Mouse (Mus musculus): ENCODE data around the gene Clip2. TPM values are rescaled to one million over a fixed set of nuclear protein-coding genes. Genes with fewer than 3 reads are reported as not detected.

Clip2 gene
- total RNA-seq (2014; rRNA removed): 148 and 153 TPM in 2 replicates
- polyA plus RNA-seq (2015; fragmentation: Nextera tagmentation; extraction: Ambion mirVana): 13.1 TPM in 2 replicates

DNA sequence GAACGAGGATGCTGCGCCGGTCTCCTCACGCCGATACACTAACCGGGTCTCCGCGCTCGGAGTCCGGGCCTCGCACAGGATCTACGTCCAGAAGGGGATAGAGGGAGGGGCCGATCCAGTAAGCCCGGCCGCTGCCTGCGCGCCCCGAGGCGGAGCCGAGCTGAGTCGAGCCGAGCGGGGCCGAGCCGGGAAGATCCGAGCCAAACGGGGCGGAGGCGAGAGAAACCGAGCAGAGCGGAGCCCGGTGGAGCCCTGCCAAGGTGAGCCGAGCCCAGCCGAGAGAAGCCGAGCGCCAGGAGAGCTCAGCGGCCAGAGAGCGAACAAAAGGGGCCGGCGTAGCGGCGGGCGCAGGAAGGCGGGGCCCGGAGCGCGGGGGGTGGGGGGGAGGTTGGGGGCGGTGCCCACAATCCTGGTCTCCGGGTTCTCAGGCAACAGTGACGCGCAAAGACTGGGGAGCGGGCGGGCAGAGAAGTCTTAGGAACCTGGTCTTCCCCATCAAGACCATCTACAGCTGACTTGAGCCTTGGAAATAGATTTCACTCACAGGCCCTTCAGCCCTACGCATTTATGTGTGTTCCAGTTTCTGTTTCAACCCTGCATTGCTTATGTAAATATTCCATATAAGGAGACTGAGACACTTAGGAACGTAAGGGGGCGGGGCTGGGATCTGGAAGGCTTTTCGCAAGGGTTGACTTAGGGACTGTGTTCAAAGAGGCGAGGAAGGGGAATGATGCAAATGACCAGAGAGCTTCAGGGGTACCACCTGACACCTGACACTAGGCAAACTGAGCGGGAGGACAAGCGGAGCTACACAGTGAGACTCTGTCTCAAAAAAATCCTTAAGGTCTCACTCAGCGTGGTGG is at the start of gene Clip2:
Gene Clip2, minus strand, starts transcription at position 325 of the 863 bp plus-strand sequence.
- DNase-seq (ENCODE audit: low spot score) (peak; percentile 99), ATAC-seq (ENCODE audit: low FRiP score) (peak; percentile 93)
- Histone ChIP-seq H3K9ac (replicated peaks; ENCODE audit: low read length, poor library complexity, severe bottlenecking) (peak within 1 kb of the TSS; percentile 81), H3K36me3 (ENCODE audit: insufficient read depth, low read length) (no peaks in the 10 kb centered on the region), H3K4me1 (ENCODE audit: insufficient read depth, low read length) (peaks cover 21% of the 10 kb centered on the region; the same call in 1 of the 2 replicates), H3K4me3 (ENCODE audit: low read depth, low read length) (peak within 1 kb of the TSS; percentile 94), H3K4me2 (ENCODE audit: low read depth, low read length, poor library complexity, severe bottlenecking) (peak within 1 kb of the TSS; percentile 89), H3K27me3 (ENCODE audit: insufficient read depth, low read length) (no peaks in the 10 kb centered on the region), H3K27ac (ENCODE audit: low read depth, low read length) (peak within 1 kb of the TSS; percentile 89), H3K9me3 (ENCODE audit: low read length) (no peaks in the 10 kb centered on the region)
- under 1% methylated on average over 52 of the region's 61 CpGs for WGBS
- TF ChIP-seq CTCF (IDR thresholded peaks at IDR 0.05): peak; percentile 39

DNA sequence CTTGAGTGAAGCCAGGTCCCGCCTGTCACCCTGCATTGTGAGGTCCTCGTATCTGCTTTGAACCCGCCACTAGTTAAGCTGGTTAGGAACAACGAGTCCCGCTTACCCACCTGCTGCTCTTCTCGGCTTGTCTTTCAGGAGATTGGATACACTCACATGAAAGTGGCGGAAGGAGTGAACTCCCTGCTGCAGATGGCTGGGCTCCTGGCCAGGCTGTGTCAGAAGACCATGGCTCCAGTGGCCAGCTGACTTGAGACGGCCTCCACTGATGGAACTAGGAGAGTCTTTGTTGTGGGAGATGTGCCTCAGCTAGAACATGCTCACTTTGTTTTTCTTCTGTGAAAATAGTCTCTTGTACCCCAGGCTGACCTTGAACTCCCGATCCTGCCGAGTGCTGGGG is 45.5 kb upstream of the Clip2 start:
- Histone ChIP-seq H3K4me2 (ENCODE audit: low read depth, low read length, poor library complexity, severe bottlenecking) (no peak overlapping the region), H3K27ac (ENCODE audit: low read depth, low read length) (no peak overlapping the region), H3K9me3 (ENCODE audit: low read length) (no peaks in the 10 kb centered on the region), H3K4me3 (ENCODE audit: low read depth, low read length) (no peak overlapping the region), H3K4me1 (ENCODE audit: insufficient read depth, low read length) (no peaks in the 10 kb centered on the region), H3K36me3 (ENCODE audit: insufficient read depth, low read length) (peaks cover 54% of the 10 kb centered on the region), H3K27me3 (ENCODE audit: insufficient read depth, low read length) (no peaks in the 10 kb centered on the region), H3K9ac (replicated peaks; ENCODE audit: low read length, poor library complexity, severe bottlenecking) (no peak overlapping the region)
- TF ChIP-seq CTCF (IDR thresholded peaks at IDR 0.05): no peak
- 72% methylated on average over 10 of the region's 10 CpGs for WGBS
- DNase-seq (ENCODE audit: low spot score) (peak; percentile 68), ATAC-seq (ENCODE audit: low FRiP score) (no peak)

DNA sequence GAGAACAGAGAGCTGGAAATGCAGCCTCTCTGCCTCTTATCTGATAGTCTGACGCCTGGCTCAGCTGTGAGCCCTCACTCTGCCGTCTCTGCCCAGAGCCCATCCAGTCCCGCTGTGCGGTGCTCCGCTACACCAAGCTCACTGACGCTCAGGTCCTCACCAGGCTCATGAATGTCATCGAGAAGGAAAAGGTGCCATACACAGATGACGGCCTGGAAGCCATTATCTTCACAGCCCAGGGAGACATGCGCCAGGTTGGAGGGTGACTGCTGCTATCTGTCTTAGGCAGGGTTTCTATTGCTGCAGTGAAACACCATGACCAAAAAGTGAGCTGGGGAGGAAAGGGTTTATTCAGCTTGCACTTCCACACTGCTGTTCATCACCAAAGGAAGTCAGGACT is 40.9 kb upstream of the Clip2 start:
- Histone ChIP-seq H3K4me1 (ENCODE audit: insufficient read depth, low read length) (no peaks in the 10 kb centered on the region), H3K9ac (replicated peaks; ENCODE audit: low read length, poor library complexity, severe bottlenecking) (no peak overlapping the region), H3K4me2 (ENCODE audit: low read depth, low read length, poor library complexity, severe bottlenecking) (no peak overlapping the region), H3K36me3 (ENCODE audit: insufficient read depth, low read length) (peaks cover 59% of the 10 kb centered on the region), H3K27me3 (ENCODE audit: insufficient read depth, low read length) (no peaks in the 10 kb centered on the region), H3K9me3 (ENCODE audit: low read length) (no peaks in the 10 kb centered on the region), H3K27ac (ENCODE audit: low read depth, low read length) (no peak overlapping the region), H3K4me3 (ENCODE audit: low read depth, low read length) (no peak overlapping the region)
- DNase-seq (ENCODE audit: low spot score) (no peak), ATAC-seq (ENCODE audit: low FRiP score) (no peak)
- 91% methylated on average over 9 of the region's 9 CpGs for WGBS
- no peak for TF ChIP-seq CTCF (IDR thresholded peaks at IDR 0.05)

DNA sequence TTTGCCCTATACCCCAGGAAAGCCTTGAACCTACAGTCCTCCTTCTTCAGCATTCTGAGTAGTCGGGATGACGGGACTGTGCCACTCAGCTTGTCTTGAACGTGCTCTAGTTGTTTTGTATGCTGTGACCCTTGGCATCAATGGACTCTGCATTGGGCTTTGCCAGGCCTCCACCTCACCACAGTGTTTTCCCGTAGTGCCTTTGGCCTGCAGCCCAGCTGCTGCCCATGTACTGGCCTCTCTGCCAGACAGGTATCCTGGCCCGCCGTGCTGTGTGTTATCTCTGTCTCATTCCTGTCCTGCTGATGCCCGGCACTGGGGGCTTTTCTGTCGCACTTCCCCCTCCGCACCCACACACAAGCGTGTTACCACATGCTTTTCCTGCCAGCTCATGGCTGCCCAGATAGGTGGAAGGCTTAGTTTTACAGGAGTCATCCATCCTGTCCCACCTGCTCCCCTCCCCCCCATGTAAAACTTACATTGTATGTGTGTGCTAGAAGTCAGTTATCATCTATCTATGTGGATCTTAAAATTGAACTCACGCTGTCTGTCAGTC is 39.9 kb upstream of the Clip2 start:
- Histone ChIP-seq H3K27me3 (ENCODE audit: insufficient read depth, low read length) (no peaks in the 10 kb centered on the region), H3K9me3 (ENCODE audit: low read length) (no peaks in the 10 kb centered on the region), H3K4me1 (ENCODE audit: insufficient read depth, low read length) (no peaks in the 10 kb centered on the region), H3K4me3 (ENCODE audit: low read depth, low read length) (no peak overlapping the region), H3K27ac (ENCODE audit: low read depth, low read length) (no peak overlapping the region), H3K4me2 (ENCODE audit: low read depth, low read length, poor library complexity, severe bottlenecking) (no peak overlapping the region), H3K36me3 (ENCODE audit: insufficient read depth, low read length) (peaks cover 50% of the 10 kb centered on the region), H3K9ac (replicated peaks; ENCODE audit: low read length, poor library complexity, severe bottlenecking) (no peak overlapping the region)
- DNase-seq (ENCODE audit: low spot score): no peak
- ATAC-seq (ENCODE audit: low FRiP score): no peak
- no peak for TF ChIP-seq CTCF (IDR thresholded peaks at IDR 0.05)
- WGBS: 92% methylated on average over 11 of the region's 11 CpGs

DNA sequence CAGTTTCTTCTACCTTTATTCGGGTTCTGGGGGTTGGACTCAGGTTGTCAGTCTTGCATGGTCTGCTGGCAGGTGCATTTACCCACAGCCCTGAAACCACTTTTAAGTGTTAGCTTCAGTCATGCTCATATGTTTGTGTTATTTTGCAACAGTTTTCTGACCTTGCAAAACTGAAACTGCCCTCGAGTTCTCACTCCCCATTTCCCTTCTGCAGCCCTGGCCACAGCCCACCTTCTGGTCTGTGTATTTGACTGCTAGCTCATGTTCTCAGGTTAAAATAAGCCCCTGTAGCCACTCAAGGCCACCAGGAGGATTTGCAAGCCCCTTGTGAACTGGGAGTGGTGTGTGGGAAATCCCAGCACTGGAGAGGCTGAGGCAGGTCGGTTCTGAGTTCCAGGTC is 37.7 kb upstream of the Clip2 start:
- 88% methylated on average over 3 of the region's 3 CpGs for WGBS
- H3K9ac ChIP-seq (replicated peaks; ENCODE audit: low read length, poor library complexity, severe bottlenecking): no peak overlapping the region
- no peaks in the 10 kb centered on the region for H3K27me3 ChIP-seq (ENCODE audit: insufficient read depth, low read length)
- DNase-seq (ENCODE audit: low spot score) (no peak), ATAC-seq (ENCODE audit: low FRiP score) (no peak)
- no peaks in the 10 kb centered on the region for H3K4me1 ChIP-seq (ENCODE audit: insufficient read depth, low read length)
- no peak for TF ChIP-seq CTCF (IDR thresholded peaks at IDR 0.05)
- no peak overlapping the region for H3K27ac ChIP-seq (ENCODE audit: low read depth, low read length)
- H3K4me2 ChIP-seq (ENCODE audit: low read depth, low read length, poor library complexity, severe bottlenecking): no peak overlapping the region
- H3K4me3 ChIP-seq (ENCODE audit: low read depth, low read length): no peak overlapping the region
- H3K36me3 ChIP-seq (ENCODE audit: insufficient read depth, low read length): peaks cover 32% of the 10 kb centered on the region
- H3K9me3 ChIP-seq (ENCODE audit: low read length): no peaks in the 10 kb centered on the region

DNA sequence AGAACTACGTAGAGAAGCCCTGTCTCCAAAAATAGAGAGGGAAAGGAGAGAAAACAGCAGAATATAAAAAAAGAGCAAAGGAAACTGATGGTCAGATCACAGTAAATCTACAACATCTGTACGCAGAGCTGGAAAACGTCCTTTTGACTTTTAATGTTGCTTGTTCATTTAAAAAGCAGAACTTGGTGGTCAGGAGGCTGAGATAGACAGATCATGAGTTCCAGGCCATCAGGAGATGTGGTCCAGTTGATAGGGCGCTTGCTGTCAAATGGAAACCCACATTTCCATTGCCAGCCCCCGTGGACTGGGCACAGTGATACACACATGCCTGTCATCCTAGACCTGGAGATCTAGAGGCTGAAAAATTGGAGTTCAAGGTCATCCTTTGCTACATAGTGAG is 32.6 kb upstream of the Clip2 start:
- WGBS: 90% methylated on average over 5 of the region's 5 CpGs
- no peak for ATAC-seq (ENCODE audit: low FRiP score)
- H3K9me3 ChIP-seq (ENCODE audit: low read length): no peaks in the 10 kb centered on the region
- no peaks in the 10 kb centered on the region for H3K27me3 ChIP-seq (ENCODE audit: insufficient read depth, low read length)
- no peak overlapping the region for H3K27ac ChIP-seq (ENCODE audit: low read depth, low read length)
- H3K9ac ChIP-seq (replicated peaks; ENCODE audit: low read length, poor library complexity, severe bottlenecking): no peak overlapping the region
- H3K36me3 ChIP-seq (ENCODE audit: insufficient read depth, low read length): peaks cover 5% of the 10 kb centered on the region; the same call in 1 of the 2 replicates
- no peak for TF ChIP-seq CTCF (IDR thresholded peaks at IDR 0.05)
- H3K4me2 ChIP-seq (ENCODE audit: low read depth, low read length, poor library complexity, severe bottlenecking): no peak overlapping the region
- no peak for DNase-seq (ENCODE audit: low spot score)
- no peaks in the 10 kb centered on the region for H3K4me1 ChIP-seq (ENCODE audit: insufficient read depth, low read length)
- no peak overlapping the region for H3K4me3 ChIP-seq (ENCODE audit: low read depth, low read length)

Data from midbrain, postnatal 0 days (tissue).